Mouse (Mus musculus): ENCODE results near the gene Hspb9.

GRCm38 (mm10) chr11:100720345-100720744 is 6.7 kb downstream of the Hspb9 start:
- TF ChIP-seq GATA1 (IDR thresholded peaks at IDR 0.05; ENCODE audit: borderline replicate concordance, low read length) (no peak), FLI1 (IDR thresholded peaks at IDR 0.05; ENCODE audit: low read length) (no peak)

Data from megakaryocyte, embryonic 14.5 days (primary cell).